Mouse (Mus musculus): ENCODE data around the gene Rmnd1. TPM values are rescaled to one million over a fixed set of nuclear protein-coding genes. Genes with fewer than 3 reads are reported as not detected.
"Not testable (repeated sequence)": the region's sequence is repeated elsewhere in the genome, so short reads cannot be mapped to it uniquely, and the experiment has no call there.

Rmnd1 gene
- polyA plus RNA-seq, 1 experiment: not detected

- Histone ChIP-seq H3K4me3 (ENCODE audit: insufficient read depth, low read depth, low read length) (no peak overlapping the region), H3K4me1 (ENCODE audit: control insufficient read depth, insufficient read depth, low read length) (no peaks in the 10 kb centered on the region), H3K27ac (ENCODE audit: insufficient read depth, low read depth, low read length) (no peak overlapping the region)
- 83% methylated on average over 4 of the region's 4 CpGs for WGBS
- TF ChIP-seq CTCF (IDR thresholded peaks at IDR 0.05; ENCODE audit: insufficient read depth, low read depth, low read length): no peak
- TF ChIP-seq POLR2A (IDR thresholded peaks at IDR 0.05; ENCODE audit: insufficient read depth, low read depth, low read length): no peak
These were observed 24.2 kb upstream of the Rmnd1 start for GRCm38 (mm10) chr10:4456409-4456808.

GRCm38 (mm10) chr10:4435416-4435815 is 3.2 kb upstream of the Rmnd1 start:
- 86% methylated on average over 3 of the region's 3 CpGs for WGBS
- TF ChIP-seq POLR2A (IDR thresholded peaks at IDR 0.05; ENCODE audit: insufficient read depth, low read depth, low read length) (no peak), CTCF (IDR thresholded peaks at IDR 0.05; ENCODE audit: insufficient read depth, low read depth, low read length) (no peak)
- Histone ChIP-seq H3K4me1 (ENCODE audit: control insufficient read depth, insufficient read depth, low read length) (peaks cover 9% of the 10 kb centered on the region; the same call in 1 of the 2 replicates), H3K4me3 (ENCODE audit: insufficient read depth, low read depth, low read length) (no peak overlapping the region), H3K27ac (ENCODE audit: insufficient read depth, low read depth, low read length) (no peak overlapping the region)

- 82% methylated on average over 2 of the region's 2 CpGs for WGBS
- not testable (repeated sequence) for H3K4me3 ChIP-seq (ENCODE audit: insufficient read depth, low read depth, low read length); H3K27ac ChIP-seq (ENCODE audit: insufficient read depth, low read depth, low read length)
- peaks cover 12% of the 10 kb centered on the region for H3K4me1 ChIP-seq (ENCODE audit: control insufficient read depth, insufficient read depth, low read length)
These were observed 1.7 kb upstream of the Rmnd1 start for GRCm38 (mm10) chr10:4433871-4434270.

- peak overlapping the region; percentile 86 for H3K4me3 ChIP-seq (ENCODE audit: insufficient read depth, low read depth, low read length)
- TF ChIP-seq POLR2A (IDR thresholded peaks at IDR 0.05; ENCODE audit: insufficient read depth, low read depth, low read length): no peak
- no peak for TF ChIP-seq CTCF (IDR thresholded peaks at IDR 0.05; ENCODE audit: insufficient read depth, low read depth, low read length)
- H3K4me1 ChIP-seq (ENCODE audit: control insufficient read depth, insufficient read depth, low read length): peaks cover 12% of the 10 kb centered on the region
- peak overlapping the region; percentile 84 for H3K27ac ChIP-seq (ENCODE audit: insufficient read depth, low read depth, low read length)
- 6% methylated on average over 19 of the region's 19 CpGs for WGBS
These were observed 988 bp upstream of the Rmnd1 start for GRCm38 (mm10) chr10:4432996-4433755.

- WGBS: 5% methylated on average over 5 of the region's 5 CpGs
- Histone ChIP-seq H3K4me3 (ENCODE audit: insufficient read depth, low read depth, low read length) (peak overlapping the region; percentile 89), H3K27ac (ENCODE audit: insufficient read depth, low read depth, low read length) (peak overlapping the region; percentile 84), H3K4me1 (ENCODE audit: control insufficient read depth, insufficient read depth, low read length) (peaks cover 12% of the 10 kb centered on the region)
- no peak for TF ChIP-seq POLR2A (IDR thresholded peaks at IDR 0.05; ENCODE audit: insufficient read depth, low read depth, low read length)
- TF ChIP-seq CTCF (IDR thresholded peaks at IDR 0.05; ENCODE audit: insufficient read depth, low read depth, low read length): no peak
These were observed 454 bp downstream of the Rmnd1 start for GRCm38 (mm10) chr10:4431746-4432122.

GRCm38 (mm10) chr10:4430826-4431225 is 1.4 kb downstream of the Rmnd1 start:
- peaks cover 12% of the 10 kb centered on the region for H3K4me1 ChIP-seq (ENCODE audit: control insufficient read depth, insufficient read depth, low read length)
- TF ChIP-seq CTCF (IDR thresholded peaks at IDR 0.05; ENCODE audit: insufficient read depth, low read depth, low read length) (no peak), POLR2A (IDR thresholded peaks at IDR 0.05; ENCODE audit: insufficient read depth, low read depth, low read length) (no peak)
- H3K27ac ChIP-seq (ENCODE audit: insufficient read depth, low read depth, low read length): no peak overlapping the region
- H3K4me3 ChIP-seq (ENCODE audit: insufficient read depth, low read depth, low read length): no peak overlapping the region
- WGBS: 75% methylated on average over 3 of the region's 3 CpGs

- Histone ChIP-seq H3K27ac (ENCODE audit: insufficient read depth, low read depth, low read length) (no peak overlapping the region), H3K4me3 (ENCODE audit: insufficient read depth, low read depth, low read length) (no peak overlapping the region), H3K4me1 (ENCODE audit: control insufficient read depth, insufficient read depth, low read length) (peaks cover 12% of the 10 kb centered on the region)
- TF ChIP-seq POLR2A (IDR thresholded peaks at IDR 0.05; ENCODE audit: insufficient read depth, low read depth, low read length): no peak
- no peak for TF ChIP-seq CTCF (IDR thresholded peaks at IDR 0.05; ENCODE audit: insufficient read depth, low read depth, low read length)
- 82% methylated on average over 8 of the region's 8 CpGs for WGBS
These were observed 1.8 kb downstream of the Rmnd1 start for GRCm38 (mm10) chr10:4430399-4430798.

GRCm38 (mm10) chr10:4425245-4425644 is 6.9 kb downstream of the Rmnd1 start:
- TF ChIP-seq POLR2A (IDR thresholded peaks at IDR 0.05; ENCODE audit: insufficient read depth, low read depth, low read length) (no peak), CTCF (IDR thresholded peaks at IDR 0.05; ENCODE audit: insufficient read depth, low read depth, low read length) (no peak)
- Histone ChIP-seq H3K4me3 (ENCODE audit: insufficient read depth, low read depth, low read length) (no peak overlapping the region), H3K27ac (ENCODE audit: insufficient read depth, low read depth, low read length) (no peak overlapping the region), H3K4me1 (ENCODE audit: control insufficient read depth, insufficient read depth, low read length) (peaks cover 12% of the 10 kb centered on the region)
- 70% methylated on average over 8 of the region's 8 CpGs for WGBS

GRCm38 (mm10) chr10:4407191-4407590 is 25.0 kb downstream of the Rmnd1 start:
- Histone ChIP-seq H3K27ac (ENCODE audit: insufficient read depth, low read depth, low read length) (no peak overlapping the region), H3K4me1 (ENCODE audit: control insufficient read depth, insufficient read depth, low read length) (no peaks in the 10 kb centered on the region), H3K4me3 (ENCODE audit: insufficient read depth, low read depth, low read length) (no peak overlapping the region)
- WGBS: 100% methylated on average over 1 of the region's 1 CpGs
- TF ChIP-seq POLR2A (IDR thresholded peaks at IDR 0.05; ENCODE audit: insufficient read depth, low read depth, low read length) (no peak), CTCF (IDR thresholded peaks at IDR 0.05; ENCODE audit: insufficient read depth, low read depth, low read length) (no peak)
